Mouse (Mus musculus) left cerebral cortex, postnatal 10 days (tissue): ENCODE measurements around the gene Ssr3. TPM values are rescaled to one million over a fixed set of nuclear protein-coding genes. Genes with fewer than 3 reads are reported as not detected.
A peak's percentile ranks its signal among the peaks of the same experiment; 100 is the strongest.
"Not testable (repeated sequence)": the region's sequence is repeated elsewhere in the genome, so short reads cannot be mapped to it uniquely, and the experiment has no call there.

Experiments used
- DNase-seq, 2 experiments: peaks; one replicate each; pipeline ENCODE4 v3.0.0; 2021 to 2022; ENCODE audit warnings: low spot score in 2 of 2, mixed read lengths in 1 of 2; ENCODE audit errors: extremely low spot score in 1 of 2
- intact Hi-C: fragments of 180-260 bp; cut with DNase I; formaldehyde crosslinking; loops from one replicate; pipeline ENCODE4 v1.15.1; 2025
- total RNA-seq, 2 experiments: library from RNA; stranded (reverse); gene quantifications; 2 replicates each; pipeline ENCODE4 v1.2.3; 2021

The Ssr3 gene
- total RNA-seq: 100 to 1,000 TPM; 102 to 106 TPM

DNA sequence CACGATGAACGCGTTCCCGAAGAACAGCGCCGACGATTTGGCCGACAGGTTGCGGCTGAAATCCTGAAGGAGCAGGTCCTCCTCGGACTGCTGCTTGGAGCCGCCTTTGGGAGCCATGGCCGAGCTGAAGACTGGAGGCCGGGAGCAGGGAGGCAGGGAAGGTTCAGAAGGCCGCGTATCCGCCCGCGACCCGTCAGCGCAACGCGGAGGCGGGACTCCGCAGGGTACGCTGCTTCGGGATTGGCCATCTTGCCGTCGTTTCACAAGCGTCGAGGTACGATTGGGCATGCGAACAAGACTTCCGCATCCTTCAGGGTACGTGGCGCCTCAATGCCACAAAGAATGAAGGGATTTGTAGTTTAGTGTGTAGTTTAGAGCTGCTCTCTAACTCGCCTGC lies at the start of gene Ssr3:
Gene Ssr3 (minus strand): TSS at position 203 of the 397 bp plus-strand sequence.
- peak; percentile 97 to 98 for DNase-seq
- intact Hi-C loops: loop anchor here (5.0 to 10.0 kb wide), 2 partner anchors 135 to 262 kb away; partner anchors contain the start of gene Tiparp

DNA sequence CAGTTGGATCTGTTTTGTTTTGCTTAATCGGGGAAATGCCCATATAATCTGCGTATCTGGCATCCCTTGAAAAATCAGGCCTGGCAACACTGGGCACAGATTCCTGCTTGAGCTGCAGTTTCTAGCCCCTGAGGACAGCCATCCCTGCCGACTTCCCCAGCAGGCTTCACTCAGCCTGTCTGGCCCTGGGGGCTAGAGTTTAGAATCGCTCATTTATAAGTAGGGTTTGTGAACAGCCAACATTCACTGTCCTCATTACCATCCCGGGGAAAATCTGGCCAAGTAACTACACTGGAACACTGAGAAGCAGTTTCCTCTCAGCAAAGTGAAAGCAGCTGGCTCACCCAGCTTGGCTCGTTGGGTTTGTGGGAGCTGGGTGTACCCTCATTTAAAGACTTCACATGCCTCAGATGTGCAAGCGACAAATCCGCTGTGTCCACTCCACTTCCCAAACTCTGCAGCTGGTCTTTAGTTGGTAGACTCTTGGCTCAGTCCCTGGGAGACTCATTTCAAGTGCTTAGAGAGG lies 49.2 kb upstream of the Ssr3 start:
- intact Hi-C loops: no loop called here
- DNase-seq: peak; percentile 56 to 71

GRCm38 (mm10) chr3:65438511-65439228 lies 46.2 kb upstream of the Ssr3 start:
- no peak for DNase-seq
- intact Hi-C loops: no loop called here

- intact Hi-C loops: no loop called here
- no peak for DNase-seq
These were observed 43.4 kb upstream of the Ssr3 start for GRCm38 (mm10) chr3:65435812-65436211.

- intact Hi-C loops: no loop called here
- no peak for DNase-seq
These were observed 42.7 kb upstream of the Ssr3 start for GRCm38 (mm10) chr3:65435101-65435571.

GRCm38 (mm10) chr3:65432236-65432635 lies 39.8 kb upstream of the Ssr3 start:
- intact Hi-C loops: no loop called here

GRCm38 (mm10) chr3:65419706-65420105 lies 27.3 kb upstream of the Ssr3 start:
- DNase-seq: no peak
- intact Hi-C loops: no loop called here

More at GRCm38 (mm10) chr3:65432236-65432635, 39.8 kb upstream of the Ssr3 start:
- DNase-seq: no peak

DNA sequence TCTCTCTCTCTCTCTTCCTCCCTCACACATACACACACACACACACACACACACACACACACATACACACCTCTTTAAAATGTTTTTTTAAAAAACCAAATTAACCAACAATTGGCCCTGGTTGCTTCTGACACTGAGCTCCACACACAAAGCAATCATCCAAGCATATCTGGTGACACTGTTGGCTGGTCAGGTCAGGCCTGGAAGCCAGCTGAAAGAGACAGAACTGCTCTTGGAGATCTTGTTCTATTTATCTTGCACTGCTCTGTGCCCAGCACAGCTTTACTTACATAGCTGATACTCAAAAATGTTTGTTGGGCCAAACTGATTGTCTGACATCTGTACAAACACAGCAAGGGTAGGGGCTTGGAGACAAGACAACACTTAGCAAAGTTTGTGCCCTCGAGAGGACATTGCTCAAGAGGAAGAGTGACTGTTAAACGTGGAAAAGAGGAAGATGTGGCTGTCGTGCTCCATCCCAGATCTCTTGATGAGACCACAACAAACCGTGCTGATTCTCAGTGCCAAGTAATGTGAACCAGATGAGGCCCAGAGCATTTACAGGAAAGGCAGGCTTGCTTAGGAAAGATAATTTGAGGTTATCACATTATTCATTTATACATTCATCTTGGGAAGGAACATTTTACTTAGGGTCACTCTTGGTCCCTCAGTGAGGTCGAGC lies 25.6 kb upstream of the Ssr3 start:
- no peak for DNase-seq
- intact Hi-C loops: no loop called here

GRCm38 (mm10) chr3:65416571-65416970 lies 24.1 kb upstream of the Ssr3 start:
- intact Hi-C loops: no loop called here
- no peak for DNase-seq

DNA sequence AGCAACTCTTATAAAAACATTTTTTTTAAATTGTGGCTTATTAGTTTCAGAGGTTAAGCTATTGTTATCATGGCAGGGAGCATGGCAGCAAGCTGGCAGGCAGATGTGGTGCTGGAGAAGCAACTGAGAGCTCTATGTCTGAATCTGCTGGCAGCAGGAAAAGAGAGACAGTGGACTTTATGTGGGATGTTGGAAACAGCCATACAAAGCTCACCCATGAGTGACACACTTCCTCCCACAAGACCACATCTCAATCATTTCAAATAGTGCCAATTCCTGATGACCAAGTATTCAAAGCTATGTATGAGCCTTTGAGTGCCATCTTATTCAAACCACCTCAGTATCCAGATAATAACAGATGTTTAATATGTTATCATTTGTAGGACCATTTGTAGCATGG lies 15.5 kb upstream of the Ssr3 start:
- DNase-seq: no peak
- intact Hi-C loops: no loop called here

DNA sequence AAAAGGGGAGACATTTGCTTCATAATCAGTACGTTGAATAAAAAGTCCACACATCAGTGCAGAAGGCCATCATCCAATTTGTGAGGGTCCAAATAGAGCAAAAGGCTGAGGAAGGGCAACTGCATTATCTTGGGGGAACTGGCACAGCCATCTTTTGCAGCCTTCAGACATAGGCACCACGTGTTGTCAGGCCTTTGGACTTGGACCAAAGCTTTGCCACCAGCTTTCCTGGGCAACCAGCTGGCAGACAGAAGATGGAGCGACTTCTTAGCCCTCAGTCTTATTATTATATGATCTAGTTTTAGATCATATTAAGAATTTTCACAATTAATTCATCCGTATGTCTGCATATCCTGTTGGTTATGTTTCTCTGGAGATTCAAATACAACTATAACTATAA lies 13.4 kb upstream of the Ssr3 start:
- no peak for DNase-seq
- intact Hi-C loops: no loop called here

DNA sequence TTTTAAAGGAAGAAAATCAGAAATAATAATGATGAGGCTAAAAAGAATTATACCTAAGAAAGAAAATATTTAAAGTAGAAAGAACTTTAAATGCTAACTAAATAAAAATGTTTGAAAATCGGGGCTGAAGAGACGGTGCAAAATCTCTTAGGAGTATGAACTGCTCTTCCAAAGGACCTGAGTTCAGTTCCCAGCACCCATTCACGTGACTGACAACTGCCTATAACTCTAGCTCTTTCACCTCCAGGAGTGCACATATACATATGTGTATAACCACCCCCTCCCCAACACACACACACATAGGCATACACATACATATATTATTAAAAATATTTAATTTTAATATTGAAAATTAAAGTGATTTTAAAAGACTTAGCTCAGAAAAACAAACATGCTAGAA lies 5.1 kb upstream of the Ssr3 start:
- intact Hi-C loops: loop anchor here (10.0 kb wide), 1 partner anchor 257 kb away; no protein-coding TSS in a partner anchor
- no peak for DNase-seq

DNA sequence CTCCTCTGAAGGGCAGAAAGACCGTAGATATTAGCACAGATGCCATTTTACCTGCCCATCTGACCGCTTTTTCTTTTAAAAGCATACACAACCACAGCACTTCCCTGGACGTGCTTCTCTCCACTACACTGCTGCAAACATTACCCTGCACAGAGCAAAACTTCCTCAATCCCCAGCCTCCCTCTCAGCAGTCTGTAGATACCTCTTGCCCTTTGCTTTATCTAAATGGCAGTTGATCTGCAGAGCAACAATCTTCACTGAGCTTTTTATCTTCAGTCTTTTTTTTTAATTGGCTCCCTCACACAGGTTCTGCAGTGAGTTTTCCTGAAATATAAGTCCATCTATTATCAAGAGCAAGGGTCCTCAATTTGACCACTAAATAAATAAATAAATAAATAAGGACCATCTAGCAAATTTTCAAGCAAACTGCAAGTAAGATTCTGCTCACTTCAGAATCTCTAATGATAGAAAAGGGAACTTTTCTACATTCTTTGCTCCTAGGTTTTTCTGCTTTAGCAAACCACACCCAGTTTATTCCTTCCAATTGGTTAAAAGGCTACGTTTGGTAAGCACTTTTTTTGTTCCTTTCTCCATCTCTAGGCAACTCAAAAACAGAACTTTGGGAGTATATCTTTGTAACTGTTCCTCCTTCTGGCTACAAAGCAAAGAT lies 4.5 kb upstream of the Ssr3 start:
- intact Hi-C loops: loop anchor here (10.0 kb wide), 1 partner anchor 258 kb away; no protein-coding TSS in a partner anchor
- no peak for DNase-seq

DNA sequence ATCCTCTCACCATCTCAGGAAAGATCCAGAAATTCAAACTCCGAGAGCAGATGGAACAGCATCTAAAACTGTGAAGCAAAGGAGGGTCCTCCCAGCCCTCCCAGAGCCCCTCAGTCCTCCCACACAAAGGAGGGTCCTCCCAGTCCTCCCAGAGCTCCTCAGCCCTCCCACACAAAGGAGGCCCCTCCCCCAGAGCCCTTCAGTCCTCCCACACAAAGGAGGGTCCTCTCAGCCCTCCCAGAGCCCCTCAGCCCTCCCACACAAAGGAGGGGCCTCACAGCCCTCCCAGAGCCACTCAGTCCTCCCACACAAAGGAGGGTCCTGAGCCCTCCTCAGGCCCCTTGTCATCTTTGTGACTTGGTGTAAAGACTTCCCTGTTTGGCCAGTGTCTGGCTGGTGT lies 2.7 kb upstream of the Ssr3 start:
- DNase-seq: not testable (repeated sequence)
- intact Hi-C loops: loop anchor here (10.0 kb wide), 1 partner anchor 260 kb away; no protein-coding TSS in a partner anchor

- peak; percentile 8 to 42 for DNase-seq
- intact Hi-C loops: loop anchor here (5.0 to 10.0 kb wide), 2 partner anchors 135 to 263 kb away; partner anchors contain the start of gene Tiparp
These were observed 521 bp downstream of the Ssr3 start for GRCm38 (mm10) chr3:65391784-65392420.

DNA sequence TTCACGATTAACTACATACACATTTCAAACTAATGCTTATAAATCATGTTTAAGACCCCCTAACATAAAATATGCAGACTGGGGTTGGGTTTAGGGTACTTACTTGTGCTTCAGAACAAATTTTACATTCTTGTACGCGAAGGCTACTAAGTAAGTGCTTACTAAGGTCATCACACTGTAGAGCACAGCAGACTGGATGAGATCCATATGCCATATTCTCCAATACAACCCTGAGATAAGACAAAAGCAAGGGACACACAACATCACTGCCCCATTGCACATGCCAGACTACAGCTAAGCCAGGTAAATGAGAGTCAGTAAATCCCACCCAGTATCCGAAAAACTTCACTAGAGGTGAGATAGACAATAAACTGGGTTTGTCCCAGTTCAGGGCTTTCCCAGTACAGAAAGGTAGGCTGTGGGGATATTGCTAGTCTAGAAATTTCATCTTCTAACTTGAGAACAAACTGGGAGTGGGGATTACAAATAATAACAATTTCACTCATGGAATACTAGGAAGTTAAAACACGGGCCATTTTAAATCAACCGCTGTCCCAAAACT lies 1.1 kb downstream of the Ssr3 start:
- DNase-seq: no peak
- intact Hi-C loops: loop anchor here (5.0 to 10.0 kb wide), 2 partner anchors 136 to 263 kb away; partner anchors contain the start of gene Tiparp

- intact Hi-C loops: loop anchor here (5.0 kb wide), 1 partner anchor 477 kb away; no protein-coding TSS in a partner anchor
- DNase-seq: no peak
These were observed 6.7 kb downstream of the Ssr3 start for GRCm38 (mm10) chr3:65385771-65386170.

GRCm38 (mm10) chr3:65384431-65384830 lies 8.0 kb downstream of the Ssr3 start:
- intact Hi-C loops: loop anchor here (5.0 kb wide), 1 partner anchor 548 kb away; no protein-coding TSS in a partner anchor
- DNase-seq: no peak
